Mouse (Mus musculus): ENCODE data around the gene Dnah9. TPM values are rescaled to one million over a fixed set of nuclear protein-coding genes. Genes with fewer than 3 reads are reported as not detected.

The Dnah9 gene
- polyA plus RNA-seq (2012; ENCODE audit: insufficient read depth, insufficient read length, low replicate concordance, missing spikeins), result not detected in 2 replicates

GRCm38 (mm10) chr11:66167801-66168651 is at the start of gene Dnah9:
Gene Dnah9, minus strand, starts transcription at chr11:66168551.
- TF ChIP-seq POLR2A (IDR thresholded peaks at IDR 0.05; ENCODE audit: insufficient read depth, low read depth, low read length) (no peak), CTCF (IDR thresholded peaks at IDR 0.05; ENCODE audit: insufficient read depth, low read depth, low read length) (no peak)
- peaks cover 5% of the 10 kb centered on the region for H3K4me1 ChIP-seq (ENCODE audit: control insufficient read depth, insufficient read depth, low read length)
- peak within 1 kb of the TSS; percentile 51 for H3K4me3 ChIP-seq (ENCODE audit: insufficient read depth, low read depth, low read length)
- H3K27ac ChIP-seq (ENCODE audit: insufficient read depth, low read depth, low read length), result no peak within 1 kb of the TSS
- under 1% methylated on average over 53 of the region's 53 CpGs for WGBS

- Histone ChIP-seq H3K4me3 (ENCODE audit: insufficient read depth, low read depth, low read length) (no peak overlapping the region), H3K4me1 (ENCODE audit: control insufficient read depth, insufficient read depth, low read length) (no peaks in the 10 kb centered on the region), H3K27ac (ENCODE audit: insufficient read depth, low read depth, low read length) (no peak overlapping the region)
- TF ChIP-seq CTCF (IDR thresholded peaks at IDR 0.05; ENCODE audit: insufficient read depth, low read depth, low read length) (no peak), POLR2A (IDR thresholded peaks at IDR 0.05; ENCODE audit: insufficient read depth, low read depth, low read length) (no peak)
- 78% methylated on average over 3 of the region's 3 CpGs for WGBS
Measured at GRCm38 (mm10) chr11:66188627-66189287, 20.4 kb upstream of the Dnah9 start.

GRCm38 (mm10) chr11:66188146-66188545 is 19.8 kb upstream of the Dnah9 start:
- no peak overlapping the region for H3K4me3 ChIP-seq (ENCODE audit: insufficient read depth, low read depth, low read length)
- WGBS, result 76% methylated on average over 2 of the region's 2 CpGs
- no peaks in the 10 kb centered on the region for H3K4me1 ChIP-seq (ENCODE audit: control insufficient read depth, insufficient read depth, low read length)
- no peak overlapping the region for H3K27ac ChIP-seq (ENCODE audit: insufficient read depth, low read depth, low read length)
- no peak for TF ChIP-seq CTCF (IDR thresholded peaks at IDR 0.05; ENCODE audit: insufficient read depth, low read depth, low read length)
- TF ChIP-seq POLR2A (IDR thresholded peaks at IDR 0.05; ENCODE audit: insufficient read depth, low read depth, low read length), result no peak

DNA sequence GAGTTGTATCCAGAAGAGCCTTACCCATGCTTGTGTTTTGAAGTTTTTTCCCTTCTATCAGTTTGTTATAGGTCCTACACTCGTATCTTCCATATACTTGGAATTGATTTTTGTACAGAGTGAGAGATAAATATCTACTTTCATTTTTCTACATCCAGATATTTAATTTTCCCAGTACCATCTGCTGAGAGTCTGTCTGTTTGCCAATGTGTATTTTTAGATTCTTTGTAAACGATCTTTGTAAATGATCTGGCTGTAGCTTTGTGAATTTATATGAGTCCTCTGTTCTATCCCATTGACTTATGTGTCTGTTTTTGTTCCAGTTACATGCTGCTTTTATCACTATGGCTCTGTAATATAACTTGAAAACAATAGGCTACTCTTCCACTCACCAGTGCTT is 9.4 kb upstream of the Dnah9 start:
- 33% methylated on average over 2 of the region's 2 CpGs for WGBS

DNA sequence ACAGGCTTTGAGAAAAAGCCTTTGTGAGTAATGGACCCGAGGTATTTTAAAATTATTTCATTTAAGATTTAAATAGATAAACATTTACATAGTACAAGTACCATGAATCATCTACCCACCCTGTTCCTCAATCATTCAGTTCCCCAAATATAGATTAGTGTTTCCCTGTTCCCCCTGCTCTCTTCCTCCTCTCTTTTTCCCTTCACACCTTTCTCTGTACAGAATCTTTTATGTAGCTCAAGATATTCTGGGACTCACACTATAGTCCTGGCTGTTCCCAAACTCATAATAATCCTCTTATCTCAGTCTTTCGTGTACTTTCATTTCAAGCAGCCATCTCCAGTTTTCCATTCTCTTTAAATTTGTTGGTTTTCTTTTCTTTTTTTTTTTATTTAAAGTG is 4.3 kb downstream of the Dnah9 start:
- TF ChIP-seq CTCF (IDR thresholded peaks at IDR 0.05; ENCODE audit: insufficient read depth, low read depth, low read length), result no peak
- TF ChIP-seq POLR2A (IDR thresholded peaks at IDR 0.05; ENCODE audit: insufficient read depth, low read depth, low read length), result no peak
- 89% methylated on average over 2 of the region's 2 CpGs for WGBS

More for the DNA sequence above, 9.4 kb upstream of the Dnah9 start:
- no peak for TF ChIP-seq CTCF (IDR thresholded peaks at IDR 0.05; ENCODE audit: insufficient read depth, low read depth, low read length)
- TF ChIP-seq POLR2A (IDR thresholded peaks at IDR 0.05; ENCODE audit: insufficient read depth, low read depth, low read length), result no peak
- Histone ChIP-seq H3K4me3 (ENCODE audit: insufficient read depth, low read depth, low read length) (no peak overlapping the region), H3K4me1 (ENCODE audit: control insufficient read depth, insufficient read depth, low read length) (no peaks in the 10 kb centered on the region), H3K27ac (ENCODE audit: insufficient read depth, low read depth, low read length) (no peak overlapping the region)

GRCm38 (mm10) chr11:66140631-66141252 is 27.6 kb downstream of the Dnah9 start:
- no peak for TF ChIP-seq POLR2A (IDR thresholded peaks at IDR 0.05; ENCODE audit: insufficient read depth, low read depth, low read length)
- TF ChIP-seq CTCF (IDR thresholded peaks at IDR 0.05; ENCODE audit: insufficient read depth, low read depth, low read length), result no peak
- Histone ChIP-seq H3K27ac (ENCODE audit: insufficient read depth, low read depth, low read length) (no peak overlapping the region), H3K4me3 (ENCODE audit: insufficient read depth, low read depth, low read length) (no peak overlapping the region), H3K4me1 (ENCODE audit: control insufficient read depth, insufficient read depth, low read length) (no peaks in the 10 kb centered on the region)
- 53% methylated on average over 11 of the region's 11 CpGs for WGBS

More for the DNA sequence above, 4.3 kb downstream of the Dnah9 start:
- H3K4me1 ChIP-seq (ENCODE audit: control insufficient read depth, insufficient read depth, low read length), result peaks cover 5% of the 10 kb centered on the region
- no peak overlapping the region for H3K4me3 ChIP-seq (ENCODE audit: insufficient read depth, low read depth, low read length)
- no peak overlapping the region for H3K27ac ChIP-seq (ENCODE audit: insufficient read depth, low read depth, low read length)

DNA sequence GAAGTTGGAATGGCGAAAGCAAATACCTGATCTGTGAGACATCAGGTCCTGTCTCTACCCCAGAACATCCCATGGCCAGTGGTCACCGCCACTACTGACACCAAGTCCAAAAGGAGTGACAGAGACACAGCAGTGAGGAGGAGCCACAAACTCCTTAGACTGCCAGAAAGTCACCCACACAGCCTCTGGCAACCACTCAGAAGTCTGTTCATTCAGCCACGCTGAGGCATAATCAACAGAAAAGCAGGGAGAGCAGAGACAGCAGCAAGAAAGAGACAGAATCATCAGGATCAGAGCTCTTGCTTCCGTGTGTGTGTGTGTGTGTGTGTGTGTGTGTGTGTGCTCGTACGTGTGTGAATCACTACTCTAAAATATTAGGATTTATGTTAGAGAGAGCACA is 33.5 kb downstream of the Dnah9 start:
- TF ChIP-seq CTCF (IDR thresholded peaks at IDR 0.05; ENCODE audit: insufficient read depth, low read depth, low read length) (no peak), POLR2A (IDR thresholded peaks at IDR 0.05; ENCODE audit: insufficient read depth, low read depth, low read length) (no peak)
- 67% methylated on average over 6 of the region's 6 CpGs for WGBS
- no peaks in the 10 kb centered on the region for H3K4me1 ChIP-seq (ENCODE audit: control insufficient read depth, insufficient read depth, low read length)
- no peak overlapping the region for H3K27ac ChIP-seq (ENCODE audit: insufficient read depth, low read depth, low read length)
- no peak overlapping the region for H3K4me3 ChIP-seq (ENCODE audit: insufficient read depth, low read depth, low read length)

DNA sequence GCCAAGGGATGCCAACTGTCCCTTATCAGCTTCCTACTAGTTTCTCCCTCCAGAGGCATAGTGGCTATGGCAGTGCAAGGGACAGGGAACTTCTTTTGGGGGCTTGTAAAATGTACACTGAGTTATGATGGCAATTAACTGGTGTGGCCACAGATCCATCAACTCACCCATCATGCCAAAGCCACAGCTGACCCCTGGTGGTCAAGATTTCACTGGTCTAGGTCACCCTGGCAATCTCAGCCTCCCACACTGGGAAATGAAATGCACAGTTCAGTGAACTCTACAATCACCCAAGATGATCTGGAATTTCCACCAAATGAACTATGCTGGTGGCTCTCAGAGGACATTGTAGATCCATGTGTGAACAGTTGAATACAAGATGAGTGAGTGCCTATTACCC is 42.2 kb downstream of the Dnah9 start:
- Histone ChIP-seq H3K4me1 (ENCODE audit: control insufficient read depth, insufficient read depth, low read length) (no peaks in the 10 kb centered on the region), H3K4me3 (ENCODE audit: insufficient read depth, low read depth, low read length) (no peak overlapping the region)
- TF ChIP-seq POLR2A (IDR thresholded peaks at IDR 0.05; ENCODE audit: insufficient read depth, low read depth, low read length) (no peak), CTCF (IDR thresholded peaks at IDR 0.05; ENCODE audit: insufficient read depth, low read depth, low read length) (no peak)

GRCm38 (mm10) chr11:66124496-66124895 is 43.9 kb downstream of the Dnah9 start:
- TF ChIP-seq POLR2A (IDR thresholded peaks at IDR 0.05; ENCODE audit: insufficient read depth, low read depth, low read length) (no peak), CTCF (IDR thresholded peaks at IDR 0.05; ENCODE audit: insufficient read depth, low read depth, low read length) (no peak)
- no peak overlapping the region for H3K4me3 ChIP-seq (ENCODE audit: insufficient read depth, low read depth, low read length)
- H3K4me1 ChIP-seq (ENCODE audit: control insufficient read depth, insufficient read depth, low read length), result no peaks in the 10 kb centered on the region
- 73% methylated on average over 6 of the region's 6 CpGs for WGBS
- no peak overlapping the region for H3K27ac ChIP-seq (ENCODE audit: insufficient read depth, low read depth, low read length)

More for the DNA sequence above, 42.2 kb downstream of the Dnah9 start:
- H3K27ac ChIP-seq (ENCODE audit: insufficient read depth, low read depth, low read length), result no peak overlapping the region
